Mouse (Mus musculus) subcutaneous adipose tissue, adult 2 months (tissue): Measurements from ENCODE around the gene Tmod3. TPM values are rescaled to one million over a fixed set of nuclear protein-coding genes. Genes with fewer than 3 reads are reported as not detected.

Experiments used
- polyA plus RNA-seq: library from polyadenylated mRNA; depleted of rRNA; stranded (reverse); fragments of >200 nt; gene quantifications from 2 replicates; pipeline ENCODE4 v1.2.3, GENCODE M21; 2012; ENCODE audit warnings: low replicate concordance; rRNA removed

Gene Tmod3
- polyA plus RNA-seq = 31.6 and 48.1 TPM in 2 replicates

DNA sequence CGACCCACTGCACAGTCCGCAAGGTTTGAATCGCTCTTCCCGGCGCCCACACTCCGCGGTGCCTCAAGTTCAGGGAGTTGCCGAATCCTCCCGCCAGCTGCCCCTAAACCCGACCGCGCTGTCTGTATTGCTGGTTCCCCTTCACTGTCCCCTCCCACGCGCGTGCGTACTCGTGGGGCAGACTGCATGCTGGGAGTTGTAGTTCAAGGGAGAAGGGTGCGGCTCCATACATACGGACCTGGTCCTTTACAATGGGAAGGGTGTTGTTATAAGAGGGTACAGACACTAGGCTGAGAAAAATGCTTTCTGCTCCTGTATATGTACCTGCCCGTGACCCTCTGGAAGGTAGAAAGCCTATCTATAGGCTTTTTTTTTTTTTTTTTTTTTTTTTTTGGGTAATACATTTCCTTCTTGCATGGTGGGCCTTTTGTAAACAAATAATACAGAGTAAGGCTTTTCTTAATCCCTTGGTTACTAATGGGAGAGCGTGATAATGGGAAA, at the start of gene Tmod3:
Tmod3 (minus strand) TSS at position 146 of the 501 bp plus-strand sequence.

Other genes with a start within 250 kb of the Tmod3 start
- gene Bcl2l10, start 211.9 kb downstream of the Tmod3 start, polyA plus RNA-seq = 0.90 and 1.3 TPM in 2 replicates
- gene Mapk6, start 149.7 kb downstream of the Tmod3 start, polyA plus RNA-seq = 43.8 and 54.3 TPM in 2 replicates
- 3.5 and 7.1 TPM in 2 replicates for gene Leo1, start 118.1 kb downstream of the Tmod3 start, polyA plus RNA-seq
- 2.3 and 5.6 TPM in 2 replicates for gene Tmod2, start 51.7 kb upstream of the Tmod3 start, polyA plus RNA-seq
- 18.9 and 56.2 TPM in 2 replicates for gene Lysmd2, start 66.1 kb upstream of the Tmod3 start, polyA plus RNA-seq
- gene Scg3, start 124.4 kb upstream of the Tmod3 start, polyA plus RNA-seq = 4.3 and 5.0 TPM in 2 replicates
- 0.40 and 0.69 TPM in 2 replicates for gene Bmp5, start 215.7 kb upstream of the Tmod3 start, polyA plus RNA-seq